Mouse (Mus musculus) liver, adult 2 months (tissue): ENCODE results near the gene H3f3a. TPM values are rescaled to one million over a fixed set of nuclear protein-coding genes. Genes with fewer than 3 reads are reported as not detected.

Experiments
- DNase-seq: peaks from one replicate; pipeline ENCODE4 v3.0.0-alpha.2; 2011; ENCODE audit warnings: low read depth, low spot score; ENCODE audit errors: extremely low read depth
- H3K27ac ChIP-seq: fragments of 200-500 bp; replicated peaks from 2 replicates; pipeline ENCODE4 v1.5.1; 2012; ENCODE audit warnings: low read depth, mild to moderate bottlenecking, control low read depth, inconsistent platforms, low read length; ENCODE audit not compliant: insufficient read depth
- H3K27me3 ChIP-seq: fragments of 200-500 bp; 2 replicates; pipeline ENCODE4 v1.6.1; 2012; ENCODE audit warnings: mild to moderate bottlenecking, moderate library complexity, low read length, inconsistent platforms; ENCODE audit not compliant: control insufficient read depth, insufficient read depth
- H3K36me3 ChIP-seq: fragments of 200-500 bp; 2 replicates; pipeline ENCODE4 v1.6.1; 2012; ENCODE audit warnings: low read length, inconsistent platforms; ENCODE audit not compliant: control insufficient read depth, insufficient read depth
- H3K4me1 ChIP-seq: fragments of 200-500 bp; 2 replicates; pipeline ENCODE4 v1.6.1; 2011; ENCODE audit warnings: low read length; ENCODE audit not compliant: control insufficient read depth, insufficient read depth
- H3K4me3 ChIP-seq: fragments of 200-500 bp; 2 replicates; pipeline ENCODE4 v1.5.1; 2011; ENCODE audit warnings: low read depth, mild to moderate bottlenecking, control low read depth, low read length, moderate library complexity; ENCODE audit not compliant: insufficient read depth
- H3K79me2 ChIP-seq: fragments of 200-500 bp; 2 replicates; pipeline ENCODE4 v1.6.1; 2012; ENCODE audit warnings: inconsistent platforms, mild to moderate bottlenecking, low read length, moderate library complexity; ENCODE audit not compliant: control insufficient read depth, insufficient read depth
- H3K9ac ChIP-seq: fragments of 200-500 bp; 2 replicates; pipeline ENCODE4 v1.6.1; 2012; ENCODE audit warnings: low read depth, mild to moderate bottlenecking, control low read depth, inconsistent platforms, low read length
- CTCF ChIP-seq: fragments of 200-500 bp; IDR thresholded peaks from 2 replicates; pipeline ENCODE4 v1.5.1; 2011; ENCODE audit warnings: low read depth, low read length, control low read depth
- POLR2A ChIP-seq: fragments of 200-500 bp; IDR thresholded peaks from 2 replicates; pipeline ENCODE4 v1.6.1; 2011; ENCODE audit warnings: low read length, control low read depth; ENCODE audit not compliant: insufficient read depth; ENCODE audit errors: extremely low read depth
- WGBS: fragments of 180-500 bp; shearing (Covaris S2); methylation state at CpG from one replicate; pipeline ENCODE4 v1.1.7; 2018; 5-methylcytosine and 5-hydroxymethylcytosine counted together
- polyA plus RNA-seq: library from polyadenylated mRNA; depleted of rRNA; stranded (reverse); fragments of >200 nt; gene quantifications from 2 replicates; pipeline ENCODE4 v1.2.3, GENCODE M21; 2012
- total RNA-seq: library from RNA; depleted of rRNA; stranded (reverse); fragments of >200 nt; gene quantifications from 2 replicates; pipeline ENCODE4 v1.2.3, GENCODE M21; 2014

Gene H3f3a
- total and polyA plus RNA-seq, 2 experiments: 147 to 264 TPM

DNA sequence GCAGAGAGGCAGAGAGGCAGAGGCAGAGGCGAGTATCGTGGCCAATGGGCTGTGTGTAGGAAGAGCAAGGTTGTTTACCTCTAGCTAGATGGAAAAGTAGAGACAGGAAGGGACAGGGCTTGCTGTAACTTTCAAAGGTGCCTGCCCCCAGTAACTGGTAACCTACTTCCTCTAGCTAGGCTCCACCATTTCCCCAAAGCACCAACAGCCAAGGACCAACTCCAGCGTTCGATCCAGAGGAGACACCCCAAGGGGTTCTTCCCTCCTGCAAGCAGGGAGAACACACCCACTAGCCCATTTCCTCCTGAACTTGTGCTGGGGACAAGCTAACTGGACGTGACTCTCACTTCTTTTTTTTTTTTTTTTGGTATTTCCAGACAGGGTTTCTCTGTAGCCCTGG is 47.2 kb downstream of the H3f3a start:
- no peaks in the 10 kb centered on the region for H3K79me2 ChIP-seq
- TF ChIP-seq CTCF: no peak
- no peak for TF ChIP-seq POLR2A
- no peaks in the 10 kb centered on the region for H3K27me3 ChIP-seq
- H3K27ac ChIP-seq: no peak overlapping the region
- H3K36me3 ChIP-seq: no peaks in the 10 kb centered on the region
- H3K4me1 ChIP-seq: peaks cover 2% of the 10 kb centered on the region; the same call in 1 of the 2 replicates
- H3K9ac ChIP-seq: no peak overlapping the region
- peak; percentile 25 for DNase-seq
- 68% methylated on average over 5 of the region's 5 CpGs for WGBS
- no peak overlapping the region for H3K4me3 ChIP-seq

DNA sequence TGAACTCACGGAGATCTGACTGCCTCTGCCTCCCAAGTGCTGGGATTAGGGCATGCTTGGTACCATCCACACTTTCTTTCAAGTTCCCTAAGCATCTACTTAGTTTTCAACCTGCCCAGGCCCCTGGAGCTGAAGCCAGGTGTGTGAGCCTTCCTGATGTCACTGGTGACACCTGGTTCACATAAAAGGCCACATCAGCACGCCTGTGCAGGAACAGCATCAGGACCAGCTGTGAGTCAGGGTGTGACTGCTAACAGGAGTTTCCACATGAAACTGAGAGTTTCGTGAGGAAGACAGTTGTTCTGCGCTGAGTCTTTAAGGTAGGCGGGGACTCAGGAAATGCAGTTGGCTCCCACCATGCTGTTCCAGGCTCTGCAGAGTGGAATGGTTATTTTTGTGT is 48.4 kb downstream of the H3f3a start:
- Histone ChIP-seq H3K4me1 (peaks cover 2% of the 10 kb centered on the region; the same call in 1 of the 2 replicates), H3K4me3 (no peak overlapping the region), H3K27ac (no peak overlapping the region), H3K27me3 (no peaks in the 10 kb centered on the region), H3K79me2 (no peaks in the 10 kb centered on the region), H3K9ac (no peak overlapping the region), H3K36me3 (no peaks in the 10 kb centered on the region)
- DNase-seq: no peak
- no peak for TF ChIP-seq POLR2A
- no peak for TF ChIP-seq CTCF
- WGBS: 93% methylated on average over 5 of the region's 5 CpGs

DNA sequence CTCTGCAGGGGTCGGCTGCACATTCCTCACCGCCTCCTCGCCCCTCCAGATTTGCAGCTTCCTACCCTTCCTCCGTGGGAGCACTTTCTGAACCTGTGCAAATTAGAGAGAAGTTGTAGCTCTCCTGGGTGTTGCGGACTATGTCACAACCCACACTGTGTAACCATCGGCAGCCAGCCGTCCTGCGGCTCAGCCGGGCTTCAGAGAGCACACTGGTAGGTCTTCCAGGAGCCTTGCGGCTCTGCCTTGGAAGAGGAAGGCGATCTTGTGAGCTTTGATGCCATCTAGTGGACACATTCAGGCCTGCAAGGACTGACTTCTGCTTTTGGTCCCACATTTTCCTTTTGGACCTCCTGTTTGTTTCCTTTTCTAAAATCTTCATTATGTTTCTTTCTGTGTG is 49.9 kb downstream of the H3f3a start:
- Histone ChIP-seq H3K4me3 (peak overlapping the region; percentile 9; the same call in 1 of the 2 replicates), H3K27me3 (no peaks in the 10 kb centered on the region), H3K4me1 (peaks cover 2% of the 10 kb centered on the region; the same call in 1 of the 2 replicates), H3K9ac (peak overlapping the region; percentile 32; the same call in 1 of the 2 replicates), H3K36me3 (no peaks in the 10 kb centered on the region), H3K27ac (no peak overlapping the region), H3K79me2 (no peaks in the 10 kb centered on the region)
- TF ChIP-seq POLR2A (no peak), CTCF (peak; percentile 82)
- WGBS: 8% methylated on average over 11 of the region's 11 CpGs
- peak; percentile 69 for DNase-seq

DNA sequence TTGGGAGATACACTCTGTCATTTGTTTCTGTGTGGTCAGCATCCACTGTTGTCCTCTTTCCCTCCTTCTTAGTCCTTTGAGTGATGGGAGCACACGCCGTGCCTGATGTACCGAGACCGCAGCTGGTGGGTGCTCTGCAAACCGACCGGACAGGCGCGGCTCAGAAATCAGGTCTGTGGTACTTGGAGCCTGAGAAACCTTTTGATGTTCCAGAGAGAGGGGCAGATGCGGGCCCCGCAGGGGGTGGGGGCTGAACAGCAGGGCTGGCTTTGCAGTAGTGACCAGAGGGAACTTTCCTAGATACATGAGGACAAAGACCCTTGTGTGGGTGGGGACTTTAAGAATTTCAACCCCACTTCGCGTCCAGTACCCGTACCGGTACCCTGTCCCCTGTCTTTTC is 50.4 kb downstream of the H3f3a start:
- TF ChIP-seq POLR2A: no peak
- no peak for TF ChIP-seq CTCF
- H3K27me3 ChIP-seq: no peaks in the 10 kb centered on the region
- peaks cover 6% of the 10 kb centered on the region for H3K4me1 ChIP-seq
- WGBS: 30% methylated on average over 14 of the region's 14 CpGs
- H3K79me2 ChIP-seq: no peaks in the 10 kb centered on the region
- DNase-seq: no peak
- no peaks in the 10 kb centered on the region for H3K36me3 ChIP-seq
- H3K4me3 ChIP-seq: no peak overlapping the region
- no peak overlapping the region for H3K27ac ChIP-seq
- no peak overlapping the region for H3K9ac ChIP-seq

DNA sequence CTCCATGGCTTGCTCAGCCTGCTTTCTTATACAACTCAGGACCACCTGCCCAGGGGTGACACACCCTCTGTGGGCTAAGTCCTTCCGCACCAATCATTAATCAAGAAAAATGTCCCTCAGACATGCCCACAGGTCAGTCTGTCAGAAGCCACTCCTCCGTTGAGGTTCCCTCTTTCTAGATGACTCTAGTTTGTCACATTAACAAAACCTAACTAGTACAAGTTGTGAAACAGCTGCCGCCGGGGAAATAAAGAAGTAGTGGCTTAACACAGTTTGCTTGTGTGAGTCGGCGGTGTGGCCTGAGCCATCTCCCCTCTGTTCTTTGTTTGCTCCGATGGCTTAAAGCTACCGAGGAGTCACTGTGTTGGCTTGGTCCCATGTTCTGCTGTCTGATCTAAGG is 51.1 kb downstream of the H3f3a start:
- DNase-seq: no peak
- TF ChIP-seq POLR2A: no peak
- no peak for TF ChIP-seq CTCF
- H3K36me3 ChIP-seq: no peaks in the 10 kb centered on the region
- no peaks in the 10 kb centered on the region for H3K27me3 ChIP-seq
- H3K79me2 ChIP-seq: no peaks in the 10 kb centered on the region
- no peak overlapping the region for H3K9ac ChIP-seq
- peaks cover 8% of the 10 kb centered on the region for H3K4me1 ChIP-seq
- no peak overlapping the region for H3K27ac ChIP-seq
- no peak overlapping the region for H3K4me3 ChIP-seq
- WGBS: 71% methylated on average over 8 of the region's 8 CpGs

DNA sequence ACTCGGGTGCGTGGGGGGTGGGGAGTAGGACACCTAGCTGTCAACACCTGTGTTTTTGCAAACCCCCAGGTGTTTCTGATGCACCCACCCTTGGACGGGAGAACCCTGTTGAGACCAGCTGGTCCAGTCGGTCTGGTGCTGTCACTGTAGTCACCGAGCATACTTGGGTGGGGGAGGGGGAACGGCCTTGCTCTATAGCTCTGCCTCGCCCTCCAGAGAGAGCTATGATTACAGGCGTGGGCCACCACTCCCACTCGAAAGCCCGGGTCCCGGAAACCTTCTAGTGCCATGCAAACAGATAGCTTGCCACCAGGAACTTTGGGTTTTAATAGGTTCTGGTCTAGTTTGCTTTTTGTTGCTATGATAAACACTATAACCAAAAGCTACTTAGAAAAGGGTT is 51.6 kb downstream of the H3f3a start:
- Histone ChIP-seq H3K4me3 (no peak overlapping the region), H3K9ac (no peak overlapping the region), H3K4me1 (peaks cover 11% of the 10 kb centered on the region), H3K27ac (no peak overlapping the region), H3K27me3 (no peaks in the 10 kb centered on the region), H3K79me2 (no peaks in the 10 kb centered on the region), H3K36me3 (no peaks in the 10 kb centered on the region)
- DNase-seq: no peak
- TF ChIP-seq CTCF (no peak), POLR2A (no peak)
- 84% methylated on average over 11 of the region's 11 CpGs for WGBS
